Mouse (Mus musculus): ENCODE data around the gene Moxd2.

The Moxd2 gene

GRCm38 (mm10) chr6:40887394-40887793 is at the start of gene Moxd2:
Gene Moxd2, minus strand, starts transcription at chr6:40887494.
- no peak for DNase-seq

GRCm38 (mm10) chr6:40919954-40920353 is 32.7 kb upstream of the Moxd2 start:
- DNase-seq, result no peak

- no peak for DNase-seq
Observed at GRCm38 (mm10) chr6:40900287-40900686, 13.0 kb upstream of the Moxd2 start, which contains the start of gene Prss58. Gene Prss58, minus strand, starts transcription at chr6:40900387.

DNA sequence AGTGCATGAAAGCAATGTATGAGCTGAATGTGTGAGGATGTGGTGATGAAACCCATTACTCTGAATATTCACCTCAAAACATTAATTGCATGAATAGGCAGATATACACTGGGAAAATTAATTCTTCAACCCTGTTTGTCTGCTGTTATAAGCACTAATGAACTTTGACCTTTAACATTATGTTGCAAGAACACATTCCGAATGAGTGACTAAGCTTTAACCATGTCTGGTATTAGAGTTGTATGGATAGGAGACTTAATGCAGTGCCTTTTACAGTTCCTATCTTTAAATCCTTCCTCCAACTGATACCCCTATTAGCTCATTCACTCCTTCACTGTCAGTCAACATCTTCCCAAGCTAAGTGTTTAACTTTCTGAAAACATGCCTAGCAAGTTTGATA is 7.4 kb upstream of the Moxd2 start:
- no peak for DNase-seq

- DNase-seq, result peak; percentile 30
Observed at GRCm38 (mm10) chr6:40893577-40893976, 6.3 kb upstream of the Moxd2 start.

DNA sequence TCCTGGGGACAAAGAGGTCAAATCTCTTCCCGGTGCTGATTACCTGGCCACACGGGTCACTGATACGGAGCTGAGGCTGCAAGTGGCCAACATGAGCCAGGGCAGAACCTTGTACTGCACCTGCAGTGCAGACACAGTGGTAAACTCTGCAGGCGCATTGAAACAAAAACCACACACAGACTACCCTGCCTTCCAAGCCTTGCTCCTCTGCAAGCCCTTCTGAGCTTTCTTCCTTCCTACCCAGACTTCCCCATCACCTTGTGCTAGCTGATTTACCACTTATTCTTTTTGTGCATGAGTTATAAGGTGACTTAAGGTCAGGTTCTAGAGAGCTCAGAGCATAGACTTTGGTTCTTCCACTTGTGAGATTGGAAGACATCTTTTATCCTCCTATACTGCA is 4.5 kb upstream of the Moxd2 start:
- DNase-seq, result no peak

- DNase-seq, result peak; percentile 3
Observed at GRCm38 (mm10) chr6:40890973-40891372, 3.7 kb upstream of the Moxd2 start.

DNA sequence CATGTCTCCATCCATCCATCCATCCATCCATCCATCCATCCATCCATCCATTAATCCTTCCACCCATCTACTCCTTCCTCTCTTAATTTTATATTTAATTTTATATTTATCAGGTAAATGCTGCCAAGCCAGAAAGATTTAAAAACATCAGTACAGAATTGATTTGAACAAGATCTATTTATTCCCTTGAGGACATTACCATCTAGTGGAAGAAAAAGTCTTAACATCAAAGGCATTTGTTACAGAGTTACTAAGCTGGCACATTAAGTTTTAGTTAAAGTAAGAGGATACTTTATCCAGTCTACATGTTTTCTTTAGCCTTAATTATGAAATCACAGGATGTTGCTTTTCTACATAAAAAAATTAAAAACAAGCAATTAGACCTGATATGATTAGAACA is 42.0 kb downstream of the Moxd2 start:
- no peak for DNase-seq
